Mouse (Mus musculus) layer of hippocampus, postnatal 10 days (tissue): Measurements from ENCODE around the gene Hist1h1c. TPM values are rescaled to one million over a fixed set of nuclear protein-coding genes. Genes with fewer than 3 reads are reported as not detected.
A peak's percentile ranks its signal among the peaks of the same experiment; 100 is the strongest.

Source experiments
- DNase-seq, 2 experiments: peaks; one replicate each; pipeline ENCODE4 v3.0.0; 2021; ENCODE audit warnings: low spot score in 2 of 2
- total RNA-seq, 2 experiments: library from RNA; stranded (reverse); gene quantifications; 2 replicates each; pipeline ENCODE4 v1.2.3; 2021

Gene Hist1h1c
- total RNA-seq, 2 experiments from 2014 or later, result 87.1 to 106 TPM

GRCm38 (mm10) chr13:23744421-23745380 is 6.1 kb downstream of the Hist1h1c start:
- DNase-seq, result no peak

GRCm38 (mm10) chr13:23745381-23746161 is 7.0 kb downstream of the Hist1h1c start, which contains the start of gene Hist1h3c:
TSS of gene Hist1h3c (minus strand) at chr13:23745602.
- peak; percentile 87 to 89 for DNase-seq

DNA sequence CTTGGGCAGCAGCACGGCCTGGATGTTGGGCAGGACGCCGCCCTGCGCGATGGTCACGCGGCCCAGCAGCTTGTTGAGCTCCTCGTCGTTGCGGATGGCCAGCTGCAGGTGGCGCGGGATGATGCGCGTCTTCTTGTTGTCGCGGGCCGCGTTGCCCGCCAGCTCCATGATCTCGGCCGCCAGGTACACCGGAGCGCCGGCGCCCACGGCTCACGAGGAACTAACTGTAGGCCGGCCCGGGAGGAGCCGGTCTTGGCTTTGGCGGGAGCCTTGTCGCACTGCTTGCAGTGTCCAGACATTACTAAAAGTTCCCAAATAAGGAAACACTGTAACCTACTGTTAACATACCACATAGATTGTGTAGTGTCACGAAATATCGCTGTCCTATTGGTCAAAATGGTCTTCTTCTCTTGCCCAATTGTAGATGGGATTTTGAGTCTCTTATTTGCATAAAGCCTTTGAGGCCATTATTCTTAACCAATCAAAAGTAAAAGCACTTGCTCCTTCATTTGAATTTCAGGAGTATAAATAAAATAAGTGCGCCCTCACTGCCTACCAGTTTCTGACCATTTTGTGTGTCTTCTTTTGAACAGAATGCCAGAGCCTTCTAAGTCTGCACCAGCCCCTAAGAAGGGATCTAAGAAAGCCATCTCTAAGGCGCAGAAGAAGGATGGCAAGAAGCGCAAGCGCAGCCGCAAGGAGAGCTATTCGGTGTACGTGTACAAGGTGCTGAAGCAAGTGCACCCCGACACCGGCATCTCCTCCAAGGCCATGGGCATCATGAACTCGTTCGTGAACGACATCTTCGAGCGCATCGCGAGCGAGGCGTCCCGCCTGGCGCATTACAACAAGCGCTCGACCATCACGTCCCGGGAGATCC is 7.8 kb downstream of the Hist1h1c start, which contains the start of gene Hist1h2bb:
Gene Hist1h2bb (plus strand): TSS at position 534 of the 880 bp plus-strand sequence.
- DNase-seq, result peak; percentile 67 to 72

- no peak for DNase-seq
These were observed 8.7 kb downstream of the Hist1h1c start for GRCm38 (mm10) chr13:23747081-23747891.

DNA sequence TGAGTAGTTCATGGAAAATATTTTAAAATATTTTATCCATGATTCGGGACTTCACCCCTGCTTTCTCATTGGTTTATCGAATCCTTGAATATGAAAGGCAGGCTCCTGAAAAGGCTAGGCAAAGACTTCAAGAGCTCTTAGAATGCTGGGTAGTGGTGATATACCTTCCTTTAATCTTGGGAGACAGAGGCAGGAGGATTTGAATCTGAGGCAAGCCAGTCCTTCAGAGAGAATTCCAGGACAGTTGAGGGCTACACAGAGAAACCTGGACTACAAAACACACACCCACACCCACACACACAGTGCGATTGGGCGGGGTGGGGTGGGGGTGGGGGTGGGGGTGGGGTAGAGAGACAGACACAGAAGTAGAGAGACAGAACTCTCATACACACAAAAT is 9.3 kb downstream of the Hist1h1c start:
- DNase-seq, result no peak

DNA sequence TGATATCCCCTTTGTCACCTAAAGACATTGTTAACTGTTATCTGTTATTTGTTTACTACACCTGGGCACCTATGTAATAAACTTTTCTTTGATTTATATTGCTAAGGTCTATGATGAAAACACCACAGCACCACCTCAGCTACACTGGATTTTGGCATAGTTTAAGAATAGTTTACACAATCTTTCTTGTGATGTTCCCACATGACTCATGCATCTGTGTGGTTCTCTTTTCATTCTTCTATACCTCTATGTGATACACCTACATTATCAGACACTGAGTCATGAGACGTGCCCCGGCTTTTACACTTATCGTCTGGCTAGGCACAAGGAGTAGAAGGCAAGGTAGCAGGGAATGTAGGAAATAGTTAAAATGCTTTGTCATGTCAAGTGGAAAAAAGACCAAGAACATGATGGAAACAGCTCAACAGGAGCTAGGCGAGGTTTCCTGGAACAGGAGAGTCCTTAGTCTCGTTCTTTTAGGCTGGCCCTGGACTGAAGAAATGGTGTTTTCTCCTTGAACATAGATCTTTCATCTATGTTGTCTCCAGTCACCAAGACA is 11.0 kb downstream of the Hist1h1c start:
- no peak for DNase-seq

DNA sequence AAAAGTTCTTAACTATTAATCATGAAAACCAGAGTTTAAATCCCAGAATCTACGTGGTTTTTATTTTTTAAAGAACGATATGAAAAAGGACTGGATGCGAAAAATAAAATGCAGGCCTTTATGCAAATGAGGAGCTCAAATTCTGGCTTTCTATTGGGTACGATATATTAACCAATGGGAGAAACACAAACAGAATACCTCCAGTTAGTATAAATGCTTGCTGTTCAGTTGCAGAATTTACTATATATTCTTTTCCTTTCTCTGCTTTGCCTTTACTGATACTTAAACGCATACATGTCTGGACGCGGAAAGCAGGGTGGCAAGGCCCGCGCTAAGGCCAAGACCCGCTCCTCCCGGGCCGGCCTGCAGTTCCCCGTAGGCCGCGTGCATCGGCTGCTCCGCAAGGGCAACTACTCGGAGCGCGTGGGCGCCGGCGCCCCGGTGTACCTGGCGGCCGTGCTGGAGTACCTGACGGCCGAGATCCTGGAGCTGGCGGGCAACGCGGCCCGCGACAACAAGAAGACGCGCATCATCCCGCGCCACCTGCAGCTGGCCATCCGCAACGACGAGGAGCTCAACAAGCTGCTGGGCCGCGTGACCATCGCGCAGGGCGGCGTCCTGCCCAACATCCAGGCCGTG is 12.3 kb downstream of the Hist1h1c start, which contains the start of gene Hist1h2ab:
Gene Hist1h2ab (plus strand): TSS at position 288 of the 639 bp plus-strand sequence.
- peak in 1 of 2 experiments; percentile 57 for DNase-seq

DNA sequence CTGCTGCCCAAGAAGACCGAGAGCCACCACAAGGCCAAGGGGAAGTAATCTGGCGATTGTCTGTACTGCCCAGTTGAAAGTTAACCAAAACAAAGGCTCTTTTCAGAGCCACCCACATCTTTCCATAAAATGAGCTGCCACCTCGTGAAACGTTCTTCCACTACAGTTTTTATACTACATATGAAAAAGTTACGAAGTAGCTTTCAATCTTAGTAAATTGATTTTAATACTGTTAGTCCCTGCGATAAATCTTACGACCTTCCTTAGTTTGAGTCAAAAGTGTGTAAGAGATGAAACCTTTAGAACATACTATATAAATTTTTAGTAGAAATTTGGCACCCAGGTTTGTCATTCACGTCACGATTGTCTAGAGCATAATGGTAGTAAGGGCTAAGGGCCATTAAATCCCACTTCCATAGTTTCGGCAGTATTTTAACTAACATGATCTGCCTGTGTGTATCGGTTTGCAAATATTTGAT is 12.9 kb downstream of the Hist1h1c start:
- DNase-seq, result no peak

GRCm38 (mm10) chr13:23752067-23752741 is 13.6 kb downstream of the Hist1h1c start, which contains the start of gene Hist1h3b:
TSS of gene Hist1h3b (plus strand) at chr13:23752267.
- DNase-seq, result peak; percentile 92

DNA sequence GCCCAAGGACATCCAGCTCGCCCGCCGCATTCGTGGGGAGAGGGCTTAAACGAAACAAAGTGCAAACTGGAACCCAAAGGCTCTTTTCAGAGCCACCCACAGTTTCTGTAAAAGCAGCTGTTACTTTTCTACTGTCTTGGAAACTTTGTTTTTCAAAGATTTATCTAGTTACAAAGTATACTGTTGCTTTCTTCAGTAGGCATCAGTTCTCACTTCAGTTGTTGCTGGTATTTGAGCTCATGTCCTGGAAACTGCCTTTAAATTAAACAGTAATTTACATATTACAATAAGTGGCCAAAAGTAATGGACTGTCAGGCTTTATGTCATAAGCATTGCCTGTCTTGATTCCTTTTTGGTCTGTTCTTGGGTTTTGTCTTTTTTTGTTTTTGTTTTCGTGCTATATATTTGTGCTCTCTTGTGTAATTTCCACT is 14.1 kb downstream of the Hist1h1c start:
- no peak for DNase-seq

GRCm38 (mm10) chr13:23753314-23754078 is 14.9 kb downstream of the Hist1h1c start:
- no peak for DNase-seq

GRCm38 (mm10) chr13:23755000-23755399 is 16.4 kb downstream of the Hist1h1c start:
- DNase-seq, result no peak

DNA sequence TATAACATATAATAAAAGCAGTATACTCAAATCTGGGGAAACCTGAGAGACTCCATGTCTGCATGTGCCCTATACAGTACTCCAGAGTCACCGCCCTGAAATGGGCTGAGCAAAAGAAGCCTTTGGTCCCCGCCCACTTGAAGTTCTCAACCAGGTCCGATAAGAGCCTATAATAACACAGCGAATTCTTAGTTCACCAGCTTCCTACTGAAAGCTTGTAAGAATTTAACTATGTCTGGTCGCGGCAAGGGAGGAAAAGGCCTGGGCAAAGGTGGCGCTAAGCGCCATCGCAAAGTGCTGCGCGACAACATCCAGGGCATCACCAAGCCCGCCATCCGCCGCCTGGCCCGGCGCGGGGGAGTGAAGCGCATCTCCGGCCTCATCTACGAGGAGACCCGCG is 18.2 kb downstream of the Hist1h1c start, which contains the start of gene Hist1h4b:
Gene Hist1h4b (plus strand): TSS at position 224 of the 400 bp plus-strand sequence.
- peak; percentile 77 to 82 for DNase-seq

- DNase-seq, result peak in 1 of 2 experiments; percentile 15
These were observed 18.7 kb downstream of the Hist1h1c start for GRCm38 (mm10) chr13:23757211-23757773.

DNA sequence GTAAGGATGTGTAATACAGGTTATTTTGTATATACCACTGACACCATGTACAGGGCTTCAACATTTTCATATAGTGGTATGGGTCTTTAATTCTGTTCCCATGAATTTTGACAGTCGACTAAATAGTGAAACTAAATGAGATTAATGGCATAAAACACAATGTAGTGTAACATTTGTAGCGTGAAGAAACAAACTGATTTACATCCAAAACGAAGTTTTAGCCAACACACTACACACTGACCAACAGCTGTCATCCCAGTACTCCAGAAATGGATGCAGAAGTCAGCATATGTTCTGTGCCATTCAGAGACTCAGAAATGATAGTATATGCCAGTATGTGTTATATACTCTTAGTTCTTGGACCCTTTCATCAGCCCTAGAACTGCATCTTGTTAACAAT is 19.3 kb downstream of the Hist1h1c start:
- DNase-seq, result no peak

DNA sequence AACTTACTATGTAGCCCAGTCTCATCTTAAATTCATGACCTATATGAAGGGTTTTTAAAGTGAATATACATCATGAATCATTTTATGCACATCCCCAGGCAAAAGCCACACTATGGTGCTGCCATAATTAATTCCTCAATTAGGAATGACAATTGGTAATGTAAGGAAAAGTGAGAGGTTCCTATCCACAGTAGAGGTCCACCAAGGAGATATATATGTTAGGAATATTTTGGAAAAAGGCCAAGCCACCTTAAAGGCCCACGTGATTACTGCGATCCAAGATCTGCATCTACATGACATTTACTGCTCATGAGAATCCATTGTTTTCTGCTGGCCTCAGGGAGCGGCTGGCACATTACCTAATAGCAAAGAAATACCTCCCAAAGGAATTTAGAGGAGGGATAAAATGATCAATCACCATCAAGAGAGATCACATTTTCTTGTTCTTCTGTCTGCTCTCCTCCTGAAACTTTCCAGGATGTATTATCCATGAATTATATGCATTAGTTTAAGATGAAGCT is 20.7 kb downstream of the Hist1h1c start:
- no peak for DNase-seq

GRCm38 (mm10) chr13:23759916-23760239 is 21.3 kb downstream of the Hist1h1c start:
- no peak for DNase-seq
